Mouse (Mus musculus): ENCODE data around the gene Cdh13. TPM values are rescaled to one million over a fixed set of nuclear protein-coding genes. Genes with fewer than 3 reads are reported as not detected.

Cdh13 gene
- polyA plus RNA-seq, 1 experiment, result 9.4 TPM

DNA sequence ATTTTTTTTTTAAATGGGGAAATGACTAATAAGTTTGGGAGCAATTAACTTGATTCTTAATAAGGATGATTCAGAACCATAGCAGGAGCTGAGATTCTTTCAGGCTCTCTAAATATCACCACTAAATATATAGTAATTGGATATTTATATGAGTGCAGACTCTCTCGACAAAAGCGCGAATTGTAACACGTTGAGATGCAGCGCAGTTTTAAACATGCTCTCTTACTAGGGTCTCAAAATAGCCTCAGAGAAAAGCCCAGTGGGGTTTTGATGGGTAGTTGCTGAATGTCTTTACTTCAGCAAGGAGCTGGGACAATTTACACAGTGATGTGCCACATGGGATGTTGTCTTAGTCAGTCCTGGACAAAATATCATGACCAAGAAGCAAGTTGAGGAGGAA is 442.1 kb downstream of the Cdh13 start:
- TF ChIP-seq CTCF (IDR thresholded peaks at IDR 0.05; ENCODE audit: control insufficient read depth, insufficient read depth, insufficient read length) (no peak), MYOG (IDR thresholded peaks at IDR 0.05; ENCODE audit: control insufficient read depth, extremely low read depth, insufficient read length) (no peak), CEBPB (IDR thresholded peaks at IDR 0.05; ENCODE audit: low read depth) (no peak), FOSL1 (IDR thresholded peaks at IDR 0.05; ENCODE audit: insufficient read depth, low read length, poor library complexity, severe bottlenecking) (no peak), MAX (IDR thresholded peaks at IDR 0.05) (no peak), MYOD1 (IDR thresholded peaks at IDR 0.05; ENCODE audit: control insufficient read depth, insufficient read length, low read depth) (no peak), USF1 (IDR thresholded peaks at IDR 0.05; ENCODE audit: low read depth) (no peak)
- no peaks in the 10 kb centered on the region for H3K27me3 ChIP-seq (ENCODE audit: control insufficient read depth, insufficient read depth, insufficient read length)
- no peak overlapping the region for H3K4me3 ChIP-seq (ENCODE audit: insufficient read depth, poor library complexity, severe bottlenecking)
- H3ac ChIP-seq (ENCODE audit: control insufficient read depth, insufficient read length, low read depth), result no peak overlapping the region
- H3K79me3 ChIP-seq (ENCODE audit: low read depth), result no peaks in the 10 kb centered on the region
- H3K36me3 ChIP-seq (ENCODE audit: control insufficient read depth, insufficient read depth), result no peaks in the 10 kb centered on the region
- H3K79me2 ChIP-seq (ENCODE audit: control insufficient read depth, insufficient read depth), result no peaks in the 10 kb centered on the region

DNA sequence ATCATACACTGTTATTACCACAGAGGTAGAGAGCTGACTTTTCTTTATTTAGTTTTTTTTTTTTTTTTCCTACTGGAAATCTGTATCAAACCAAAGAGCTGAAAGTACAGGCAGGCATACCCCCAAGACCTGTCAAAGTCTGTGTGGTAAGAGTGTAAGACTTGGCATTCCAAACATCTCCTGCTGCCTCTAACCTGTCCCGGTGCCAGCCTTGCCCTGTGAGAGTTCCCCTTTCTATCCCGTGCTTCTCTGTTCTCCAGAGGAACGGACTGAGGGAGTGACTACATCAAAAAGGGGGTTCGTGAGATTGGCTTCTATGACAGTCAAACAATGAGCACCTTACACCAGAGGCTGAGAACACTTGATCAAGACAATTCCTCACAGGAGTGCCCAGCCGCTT is 458.2 kb downstream of the Cdh13 start:
- Histone ChIP-seq H3ac (ENCODE audit: control insufficient read depth, insufficient read length, low read depth) (no peak overlapping the region), H3K4me3 (ENCODE audit: insufficient read depth, poor library complexity, severe bottlenecking) (no peak overlapping the region), H3K27me3 (ENCODE audit: control insufficient read depth, insufficient read depth, insufficient read length) (no peaks in the 10 kb centered on the region), H3K79me2 (ENCODE audit: control insufficient read depth, insufficient read depth) (no peaks in the 10 kb centered on the region), H3K79me3 (ENCODE audit: low read depth) (no peaks in the 10 kb centered on the region), H3K36me3 (ENCODE audit: control insufficient read depth, insufficient read depth) (no peaks in the 10 kb centered on the region)
- no peak for TF ChIP-seq MAX (IDR thresholded peaks at IDR 0.05)
- TF ChIP-seq USF1 (IDR thresholded peaks at IDR 0.05; ENCODE audit: low read depth), result no peak
- no peak for TF ChIP-seq CTCF (IDR thresholded peaks at IDR 0.05; ENCODE audit: control insufficient read depth, insufficient read depth, insufficient read length)
- no peak for TF ChIP-seq MYOD1 (IDR thresholded peaks at IDR 0.05; ENCODE audit: control insufficient read depth, insufficient read length, low read depth)
- TF ChIP-seq MYOG (IDR thresholded peaks at IDR 0.05; ENCODE audit: control insufficient read depth, extremely low read depth, insufficient read length), result no peak
- no peak for TF ChIP-seq FOSL1 (IDR thresholded peaks at IDR 0.05; ENCODE audit: insufficient read depth, low read length, poor library complexity, severe bottlenecking)
- no peak for TF ChIP-seq CEBPB (IDR thresholded peaks at IDR 0.05; ENCODE audit: low read depth)

DNA sequence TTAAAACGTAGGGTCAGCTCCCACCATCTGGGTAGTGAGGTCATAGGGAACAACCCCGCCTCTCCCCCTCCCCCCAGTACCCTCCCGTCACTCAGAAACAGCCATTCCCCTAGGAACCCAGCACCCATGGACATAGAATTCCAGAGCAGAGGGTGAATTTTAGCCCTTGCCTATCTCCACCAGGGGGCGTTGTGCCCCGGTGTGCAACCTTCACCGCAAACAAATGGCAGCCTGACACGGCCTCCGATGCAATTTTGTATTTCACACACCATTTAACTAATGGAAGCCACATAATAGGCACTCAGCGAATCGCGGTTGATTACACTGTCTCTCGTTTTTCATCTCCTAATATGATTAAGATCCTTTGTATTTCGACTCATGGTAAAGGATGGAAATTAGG is 461.5 kb downstream of the Cdh13 start:
- Histone ChIP-seq H3K36me3 (ENCODE audit: control insufficient read depth, insufficient read depth) (no peaks in the 10 kb centered on the region), H3ac (ENCODE audit: control insufficient read depth, insufficient read length, low read depth) (no peak overlapping the region), H3K27me3 (ENCODE audit: control insufficient read depth, insufficient read depth, insufficient read length) (no peaks in the 10 kb centered on the region), H3K79me3 (ENCODE audit: low read depth) (no peaks in the 10 kb centered on the region), H3K79me2 (ENCODE audit: control insufficient read depth, insufficient read depth) (no peaks in the 10 kb centered on the region), H3K4me3 (ENCODE audit: insufficient read depth, poor library complexity, severe bottlenecking) (no peak overlapping the region)
- TF ChIP-seq MAX (IDR thresholded peaks at IDR 0.05) (no peak), CEBPB (IDR thresholded peaks at IDR 0.05; ENCODE audit: low read depth) (no peak), CTCF (IDR thresholded peaks at IDR 0.05; ENCODE audit: control insufficient read depth, insufficient read depth, insufficient read length) (no peak), USF1 (IDR thresholded peaks at IDR 0.05; ENCODE audit: low read depth) (no peak)

DNA sequence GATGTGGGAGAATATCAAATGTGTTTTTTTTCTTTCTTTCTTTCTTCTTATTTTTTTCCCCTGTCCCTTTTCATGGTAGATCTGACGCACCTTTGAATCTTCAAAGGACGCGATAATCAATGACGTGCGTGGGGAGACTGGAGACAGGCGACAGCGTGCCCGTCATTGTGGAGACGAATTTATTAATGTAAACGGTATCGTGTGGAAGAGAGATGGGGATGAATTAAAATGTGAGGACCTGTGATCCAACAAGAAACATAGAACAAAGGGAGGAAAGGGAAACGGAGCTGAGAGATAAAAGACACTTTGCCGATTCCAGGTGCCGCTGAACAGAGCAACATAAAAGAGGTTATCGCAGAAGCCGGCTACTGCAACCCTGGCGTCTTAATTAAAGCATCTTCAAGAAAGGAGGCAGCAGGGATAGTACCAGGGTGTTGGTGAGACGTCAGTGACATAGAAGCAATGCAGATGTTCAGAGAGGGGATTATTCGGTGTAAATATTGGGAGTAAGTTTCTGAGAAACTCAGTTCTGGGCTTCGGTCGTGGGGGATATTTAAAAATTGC is 464.6 kb downstream of the Cdh13 start:
- Histone ChIP-seq H3ac (ENCODE audit: control insufficient read depth, insufficient read length, low read depth) (no peak overlapping the region), H3K79me3 (ENCODE audit: low read depth) (no peaks in the 10 kb centered on the region), H3K79me2 (ENCODE audit: control insufficient read depth, insufficient read depth) (no peaks in the 10 kb centered on the region), H3K27me3 (ENCODE audit: control insufficient read depth, insufficient read depth, insufficient read length) (no peaks in the 10 kb centered on the region), H3K36me3 (ENCODE audit: control insufficient read depth, insufficient read depth) (no peaks in the 10 kb centered on the region), H3K4me3 (ENCODE audit: insufficient read depth, poor library complexity, severe bottlenecking) (no peak overlapping the region)
- TF ChIP-seq MYOG (IDR thresholded peaks at IDR 0.05; ENCODE audit: control insufficient read depth, extremely low read depth, insufficient read length) (no peak), MAX (IDR thresholded peaks at IDR 0.05) (no peak), USF1 (IDR thresholded peaks at IDR 0.05; ENCODE audit: low read depth) (no peak), FOSL1 (IDR thresholded peaks at IDR 0.05; ENCODE audit: insufficient read depth, low read length, poor library complexity, severe bottlenecking) (no peak)

DNA sequence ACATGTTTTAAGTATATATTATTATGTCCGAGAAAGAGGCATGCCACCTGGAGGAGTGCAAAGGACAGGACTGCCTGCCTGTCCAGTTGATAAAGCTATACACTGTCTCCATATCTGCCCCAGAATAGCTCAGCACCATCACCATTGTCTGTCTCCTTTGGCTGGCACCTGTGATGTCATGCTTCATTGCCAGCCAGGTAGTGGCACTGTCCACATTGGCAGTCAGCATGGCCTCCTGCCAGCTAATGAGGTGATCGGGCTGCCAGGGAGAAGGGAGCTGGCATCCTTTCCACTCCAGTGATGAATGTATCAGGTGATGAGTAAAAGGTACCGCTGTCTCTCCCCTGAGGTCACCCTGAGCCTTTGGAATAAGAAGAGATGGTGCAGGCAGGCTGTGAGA is 465.7 kb downstream of the Cdh13 start:
- Histone ChIP-seq H3K27me3 (ENCODE audit: control insufficient read depth, insufficient read depth, insufficient read length) (no peaks in the 10 kb centered on the region), H3K79me3 (ENCODE audit: low read depth) (no peaks in the 10 kb centered on the region), H3K79me2 (ENCODE audit: control insufficient read depth, insufficient read depth) (no peaks in the 10 kb centered on the region), H3ac (ENCODE audit: control insufficient read depth, insufficient read length, low read depth) (no peak overlapping the region), H3K4me3 (ENCODE audit: insufficient read depth, poor library complexity, severe bottlenecking) (no peak overlapping the region), H3K36me3 (ENCODE audit: control insufficient read depth, insufficient read depth) (no peaks in the 10 kb centered on the region)
- no peak for TF ChIP-seq CTCF (IDR thresholded peaks at IDR 0.05; ENCODE audit: control insufficient read depth, insufficient read depth, insufficient read length)
- TF ChIP-seq USF1 (IDR thresholded peaks at IDR 0.05; ENCODE audit: low read depth), result no peak
- TF ChIP-seq CEBPB (IDR thresholded peaks at IDR 0.05; ENCODE audit: low read depth), result no peak
- no peak for TF ChIP-seq FOSL1 (IDR thresholded peaks at IDR 0.05; ENCODE audit: insufficient read depth, low read length, poor library complexity, severe bottlenecking)

DNA sequence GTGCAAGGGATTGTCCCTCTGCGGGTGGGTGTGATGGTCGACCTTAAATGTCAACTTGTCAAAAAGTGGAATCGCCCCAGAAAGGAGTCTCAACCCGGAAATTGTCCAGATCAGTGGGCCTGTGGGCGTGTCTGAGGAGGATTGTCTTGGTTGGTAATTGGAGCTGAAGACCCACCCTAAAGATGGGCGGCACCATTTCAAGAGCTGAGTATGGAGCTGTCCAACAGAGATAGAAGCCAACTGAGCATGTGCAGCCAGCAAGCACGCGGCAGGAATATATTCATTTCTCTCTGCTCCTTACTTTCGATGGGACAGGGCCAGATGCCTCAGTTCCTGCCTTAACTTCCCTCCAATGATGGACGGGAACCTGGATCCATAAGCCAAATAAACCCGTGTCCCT is 466.3 kb downstream of the Cdh13 start:
- Histone ChIP-seq H3K36me3 (ENCODE audit: control insufficient read depth, insufficient read depth) (no peaks in the 10 kb centered on the region), H3K79me3 (ENCODE audit: low read depth) (no peaks in the 10 kb centered on the region), H3ac (ENCODE audit: control insufficient read depth, insufficient read length, low read depth) (no peak overlapping the region), H3K79me2 (ENCODE audit: control insufficient read depth, insufficient read depth) (no peaks in the 10 kb centered on the region), H3K4me3 (ENCODE audit: insufficient read depth, poor library complexity, severe bottlenecking) (no peak overlapping the region), H3K27me3 (ENCODE audit: control insufficient read depth, insufficient read depth, insufficient read length) (no peaks in the 10 kb centered on the region)
- TF ChIP-seq FOSL1 (IDR thresholded peaks at IDR 0.05; ENCODE audit: insufficient read depth, low read length, poor library complexity, severe bottlenecking) (no peak), CEBPB (IDR thresholded peaks at IDR 0.05; ENCODE audit: low read depth) (no peak), USF1 (IDR thresholded peaks at IDR 0.05; ENCODE audit: low read depth) (no peak), MYOD1 (IDR thresholded peaks at IDR 0.05; ENCODE audit: control insufficient read depth, insufficient read length, low read depth) (no peak), MYOG (IDR thresholded peaks at IDR 0.05; ENCODE audit: control insufficient read depth, extremely low read depth, insufficient read length) (no peak), CTCF (IDR thresholded peaks at IDR 0.05; ENCODE audit: control insufficient read depth, insufficient read depth, insufficient read length) (no peak), MAX (IDR thresholded peaks at IDR 0.05) (no peak)
